Mouse (Mus musculus) kidney, embryonic 14.5 days (tissue): ENCODE measurements at regions not wholly inside any gene's neighbourhood (a gene's known extent, or its start where the extent isn't known, plus 50 kb on each side); places are given as distances from the start of the nearest gene placed in this dataset.

Experiments used
- ATAC-seq: fragments of 200-750 bp; cut with Nextera tagmentation; 2 replicates; pipeline ENCODE4 v1.8.0; 2017; ENCODE audit warnings: moderate number of reproducible peaks, mild to moderate bottlenecking, moderate TSS enrichment, moderate library complexity; ENCODE audit not compliant: low FRiP score, low TSS enrichment
- H3K27ac ChIP-seq: fragments of 300-500 bp; sonication (generic); 2 replicates; pipeline ENCODE4 v1.5.1; 2014; ENCODE audit warnings: low read depth, mild to moderate bottlenecking, low read length, moderate library complexity, mixed read lengths
- H3K27me3 ChIP-seq: fragments of 300-500 bp; sonication (generic); 2 replicates; pipeline ENCODE4 v1.6.1; 2014; ENCODE audit warnings: mild to moderate bottlenecking, low read length; ENCODE audit not compliant: control insufficient read depth, insufficient read depth
- H3K36me3 ChIP-seq: fragments of 300-500 bp; sonication (generic); 2 replicates; pipeline ENCODE4 v1.6.1; 2014; ENCODE audit warnings: low read length, mixed read lengths; ENCODE audit not compliant: control insufficient read depth, insufficient read depth
- H3K4me1 ChIP-seq: fragments of 300-500 bp; sonication (generic); 2 replicates; pipeline ENCODE4 v1.6.1; 2014; ENCODE audit warnings: low read length, mixed read lengths; ENCODE audit not compliant: control insufficient read depth, insufficient read depth
- H3K4me2 ChIP-seq: fragments of 300-500 bp; sonication (generic); replicated peaks from 2 replicates; pipeline ENCODE4 v1.6.1; 2014; ENCODE audit warnings: low read depth, mild to moderate bottlenecking, low read length
- H3K4me3 ChIP-seq: fragments of 300-500 bp; sonication (generic); 2 replicates; pipeline ENCODE4 v1.5.1; 2014; ENCODE audit warnings: mild to moderate bottlenecking, low read length
- H3K9ac ChIP-seq: fragments of 300-500 bp; sonication (generic); 2 replicates; pipeline ENCODE4 v1.6.1; 2014; ENCODE audit warnings: low read depth, mild to moderate bottlenecking, low read length, moderate library complexity
- H3K9me3 ChIP-seq: fragments of 300-500 bp; sonication (generic); 2 replicates; pipeline ENCODE4 v1.6.1; 2016; ENCODE audit warnings: low read length; ENCODE audit not compliant: control insufficient read depth
- WGBS: fragments of 180-500 bp; shearing (Covaris S2); extraction: QIAGEN DNeasy Blood & Tissue Kit; methylation state at CpG from one replicate; pipeline ENCODE4 v1.1.7; 2014; 5-methylcytosine and 5-hydroxymethylcytosine counted together

DNA sequence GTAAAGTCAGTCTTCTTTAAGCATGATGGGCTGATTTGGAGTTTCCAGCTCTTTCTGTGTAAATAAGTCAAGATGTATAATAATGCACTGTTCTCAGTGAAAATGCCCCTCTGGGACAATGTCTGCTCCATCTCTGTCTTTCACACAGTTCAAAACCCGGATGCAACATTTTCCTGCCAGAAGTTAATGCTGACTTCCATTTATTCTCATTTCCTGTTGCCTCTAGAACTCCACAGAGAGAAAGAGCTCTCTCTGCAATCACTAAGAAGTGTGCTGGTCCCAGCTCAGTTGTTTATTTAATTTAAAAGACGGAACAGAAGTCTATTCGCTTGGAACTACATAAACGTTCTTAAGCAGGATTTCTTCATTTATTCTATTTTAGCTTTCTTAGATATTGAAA is 92.0 kb upstream of the Hpgd start:
- Histone ChIP-seq H3K9ac (no peak overlapping the region), H3K4me1 (no peaks in the 10 kb centered on the region), H3K27ac (no peak overlapping the region), H3K27me3 (no peaks in the 10 kb centered on the region), H3K36me3 (no peaks in the 10 kb centered on the region), H3K4me2 (no peak overlapping the region), H3K9me3 (no peaks in the 10 kb centered on the region), H3K4me3 (no peak overlapping the region)
- WGBS = 58% methylated on average over 4 of the region's 4 CpGs
- ATAC-seq = no peak

- Histone ChIP-seq H3K9ac (no peak overlapping the region), H3K36me3 (no peaks in the 10 kb centered on the region), H3K27me3 (no peaks in the 10 kb centered on the region), H3K4me1 (no peaks in the 10 kb centered on the region), H3K27ac (no peak overlapping the region), H3K4me2 (no peak overlapping the region), H3K9me3 (no peaks in the 10 kb centered on the region), H3K4me3 (no peak overlapping the region)
- WGBS = 77% methylated on average over 3 of the region's 3 CpGs
- ATAC-seq = no peak
Measured at GRCm38 (mm10) chr8:56211922-56212635, 82.3 kb upstream of the Hpgd start.

DNA sequence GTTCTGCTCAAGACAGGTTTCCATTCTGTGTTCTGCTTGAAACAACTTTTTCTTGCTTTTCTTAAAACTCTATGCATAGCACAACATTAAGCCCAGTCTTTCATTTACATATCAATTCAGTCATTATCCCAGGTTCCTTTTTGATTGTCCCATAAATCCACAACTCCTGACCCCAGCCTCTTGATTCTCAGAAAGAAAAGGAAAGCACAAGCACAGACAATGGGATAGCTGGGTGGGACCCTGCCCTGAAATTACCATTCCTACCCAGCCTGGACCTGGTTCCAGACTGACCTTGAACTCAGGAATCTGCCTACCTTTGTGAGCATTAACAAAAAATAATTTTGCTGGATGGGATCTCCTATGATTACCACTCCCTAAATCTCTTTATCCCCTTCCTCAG is 75.5 kb upstream of the Hpgd start:
- no peak overlapping the region for H3K9ac ChIP-seq
- no peaks in the 10 kb centered on the region for H3K9me3 ChIP-seq
- H3K27me3 ChIP-seq = no peaks in the 10 kb centered on the region
- no peak overlapping the region for H3K4me3 ChIP-seq
- no peak overlapping the region for H3K27ac ChIP-seq
- no peaks in the 10 kb centered on the region for H3K4me1 ChIP-seq
- H3K36me3 ChIP-seq = no peaks in the 10 kb centered on the region
- H3K4me2 ChIP-seq = no peak overlapping the region
- no peak for ATAC-seq

- ATAC-seq = no peak
- WGBS = 81% methylated on average over 1 of the region's 1 CpGs
- Histone ChIP-seq H3K9me3 (no peaks in the 10 kb centered on the region), H3K27ac (no peak overlapping the region), H3K27me3 (no peaks in the 10 kb centered on the region), H3K36me3 (no peaks in the 10 kb centered on the region), H3K4me1 (no peaks in the 10 kb centered on the region), H3K4me2 (no peak overlapping the region), H3K4me3 (no peak overlapping the region), H3K9ac (no peak overlapping the region)
Measured at GRCm38 (mm10) chr8:56219391-56219790, 75.0 kb upstream of the Hpgd start.

DNA sequence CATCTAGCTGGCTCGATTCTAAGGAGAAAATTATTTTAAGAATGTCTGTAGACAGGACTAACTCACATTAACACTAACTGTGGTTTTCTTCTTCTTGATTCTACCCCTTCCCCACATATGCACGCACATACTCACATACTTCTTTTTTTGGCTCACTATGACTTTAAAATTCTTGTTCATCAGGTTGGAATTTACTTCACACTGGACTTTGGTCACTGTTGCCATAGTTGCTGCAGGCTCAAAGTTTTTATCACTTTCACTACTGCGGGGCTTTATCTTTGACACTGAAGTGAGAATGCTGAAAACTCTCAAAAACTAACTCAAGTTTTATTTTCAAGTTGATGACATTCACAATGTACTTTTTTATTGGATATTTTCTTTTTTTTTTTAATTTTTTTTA is 71.4 kb upstream of the Hpgd start:
- Histone ChIP-seq H3K36me3 (no peaks in the 10 kb centered on the region), H3K4me2 (no peak overlapping the region), H3K4me1 (no peaks in the 10 kb centered on the region), H3K27ac (no peak overlapping the region), H3K27me3 (no peaks in the 10 kb centered on the region), H3K9me3 (no peaks in the 10 kb centered on the region), H3K4me3 (no peak overlapping the region), H3K9ac (no peak overlapping the region)
- ATAC-seq = no peak
- 91% methylated on average over 3 of the region's 3 CpGs for WGBS

DNA sequence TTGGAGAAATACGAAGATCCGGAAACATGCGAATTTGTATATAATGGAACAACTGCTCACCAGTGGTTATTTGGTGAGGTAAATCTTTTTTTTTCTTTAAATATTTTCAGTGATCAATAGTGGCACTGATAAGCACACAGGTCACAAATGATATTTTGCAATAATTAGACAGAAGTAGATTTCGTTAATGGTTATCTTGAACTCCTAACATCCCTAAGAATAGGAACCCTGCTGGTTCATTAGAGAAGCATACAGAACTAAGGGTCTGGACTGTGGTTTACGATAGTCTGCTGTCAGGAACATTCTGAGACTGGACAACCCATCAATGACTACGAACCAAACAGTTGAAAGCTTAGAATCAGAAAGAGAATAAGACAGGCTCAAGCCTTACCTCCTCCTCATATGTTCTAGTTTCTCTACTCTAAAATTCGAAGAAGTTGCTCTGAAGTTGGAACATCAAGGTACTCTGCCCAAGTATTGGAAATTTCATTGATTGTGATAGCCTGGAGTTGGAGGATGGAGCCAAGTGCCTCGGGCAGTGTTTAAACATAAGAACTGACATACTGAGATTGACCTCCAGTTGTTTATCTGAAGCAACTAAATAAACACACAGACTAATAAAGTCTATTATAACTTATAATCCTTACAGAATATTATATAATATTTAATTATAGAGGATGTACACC is 63.6 kb upstream of the Hpgd start:
- Histone ChIP-seq H3K9me3 (no peaks in the 10 kb centered on the region), H3K4me3 (no peak overlapping the region), H3K36me3 (no peaks in the 10 kb centered on the region), H3K27me3 (no peaks in the 10 kb centered on the region), H3K4me1 (no peaks in the 10 kb centered on the region), H3K9ac (no peak overlapping the region), H3K27ac (no peak overlapping the region), H3K4me2 (no peak overlapping the region)
- no peak for ATAC-seq
- 90% methylated on average over 8 of the region's 8 CpGs for WGBS

DNA sequence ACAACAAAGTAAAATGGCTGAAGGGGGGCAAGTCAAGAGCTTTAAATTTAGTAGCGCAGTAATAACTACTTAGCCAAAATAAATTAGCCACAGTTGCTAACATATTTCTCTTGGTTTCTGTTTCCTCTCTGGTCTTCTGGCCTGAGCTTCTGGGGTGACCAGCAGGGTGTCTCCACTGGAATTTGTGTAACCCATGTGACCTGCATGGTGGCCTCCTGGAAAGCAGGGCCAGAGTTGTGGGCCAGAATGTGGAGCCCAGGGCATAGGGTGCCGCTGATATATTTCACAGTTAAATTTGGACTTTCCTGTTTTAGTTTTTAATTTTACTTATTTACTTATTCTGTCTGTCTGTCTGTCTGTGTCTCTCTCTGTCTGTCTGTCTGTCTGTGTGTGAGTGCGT is 62.5 kb upstream of the Hpgd start:
- no peaks in the 10 kb centered on the region for H3K9me3 ChIP-seq
- H3K9ac ChIP-seq = no peak overlapping the region
- no peak overlapping the region for H3K4me2 ChIP-seq
- no peak overlapping the region for H3K4me3 ChIP-seq
- ATAC-seq = no peak
- no peaks in the 10 kb centered on the region for H3K4me1 ChIP-seq
- H3K36me3 ChIP-seq = no peaks in the 10 kb centered on the region
- no peaks in the 10 kb centered on the region for H3K27me3 ChIP-seq
- H3K27ac ChIP-seq = no peak overlapping the region
- WGBS = 87% methylated on average over 3 of the region's 3 CpGs

GRCm38 (mm10) chr8:56232552-56232951 is 61.8 kb upstream of the Hpgd start:
- Histone ChIP-seq H3K4me1 (no peaks in the 10 kb centered on the region), H3K4me3 (no peak overlapping the region), H3K36me3 (no peaks in the 10 kb centered on the region), H3K27me3 (no peaks in the 10 kb centered on the region), H3K9ac (no peak overlapping the region), H3K27ac (no peak overlapping the region), H3K9me3 (no peaks in the 10 kb centered on the region), H3K4me2 (no peak overlapping the region)
- WGBS = 61% methylated on average over 3 of the region's 3 CpGs
- no peak for ATAC-seq

GRCm38 (mm10) chr8:56233816-56234215 is 60.6 kb upstream of the Hpgd start:
- no peaks in the 10 kb centered on the region for H3K4me1 ChIP-seq
- ATAC-seq = no peak
- WGBS = 71% methylated on average over 5 of the region's 5 CpGs
- H3K27me3 ChIP-seq = no peaks in the 10 kb centered on the region
- H3K4me3 ChIP-seq = no peak overlapping the region
- no peaks in the 10 kb centered on the region for H3K9me3 ChIP-seq
- H3K9ac ChIP-seq = no peak overlapping the region
- H3K4me2 ChIP-seq = no peak overlapping the region
- no peaks in the 10 kb centered on the region for H3K36me3 ChIP-seq
- H3K27ac ChIP-seq = no peak overlapping the region
